Comparison of ENCODE assay signal across 7 mouse cellular contexts in the genomic region with DNA sequence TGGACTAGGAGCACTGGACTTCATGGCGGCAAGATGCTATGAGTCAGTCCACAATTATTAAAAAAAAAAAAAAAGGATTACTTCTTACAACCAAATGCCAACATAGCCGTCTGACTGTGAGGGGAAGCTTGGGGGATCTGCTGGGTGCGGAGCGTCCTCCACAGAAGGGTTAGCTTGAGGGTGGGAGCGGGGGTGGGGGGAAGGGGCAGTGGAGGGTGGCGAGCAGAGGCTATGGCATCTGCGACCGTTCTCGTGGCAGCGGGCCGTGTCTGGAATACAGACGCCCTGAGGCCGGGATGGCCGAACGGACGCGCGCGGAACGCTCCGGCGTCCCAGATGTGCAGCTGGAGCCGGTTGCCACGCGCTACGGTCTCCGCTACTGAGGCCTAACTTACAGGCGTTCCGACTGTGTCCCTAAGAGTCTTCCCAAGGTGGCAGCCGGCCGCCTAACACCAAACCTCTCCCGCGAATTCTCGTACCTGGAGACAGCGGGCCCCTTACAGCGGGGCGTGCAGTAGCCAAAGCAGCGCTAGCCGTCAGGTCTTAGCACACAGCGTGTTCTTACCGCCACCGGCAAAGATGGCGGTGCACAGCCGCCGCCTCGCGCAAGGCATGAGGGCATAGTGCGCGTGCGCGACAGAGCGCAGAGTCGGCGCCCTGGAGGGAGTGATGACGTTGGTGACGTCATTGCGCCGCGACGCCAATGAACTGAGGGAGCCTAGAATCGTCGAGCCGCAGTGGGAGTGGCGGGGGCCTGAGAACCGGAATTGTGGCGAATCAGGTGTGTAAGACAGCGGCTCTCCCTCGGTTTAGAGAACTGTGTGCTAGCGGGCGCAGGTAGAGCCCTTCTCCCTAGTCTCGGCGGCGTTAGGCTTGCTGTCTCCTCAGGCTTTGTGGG. TPM values are rescaled to one million over a fixed set of nuclear protein-coding genes. Genes with fewer than 3 reads are reported as not detected.
DNase-seq lines count a peak whose midpoint lies in the region; ATAC-seq lines count a peak whose summit lies in the region.

A gene (minus strand): TSS at position 677 of the 898 bp plus-strand sequence.
A gene (plus strand): TSS at position 757 of the 898 bp plus-strand sequence.

- peak within 1 kb of the TSS; percentile 73 for H3K4me2 ChIP-seq in embryonic facial prominence, embryonic 12.5 days (replicated peaks)
- peak within 1 kb of the TSS; percentile 67 for H3K4me2 ChIP-seq in limb, embryonic 11.5 days (ENCODE audit: low read depth, severe bottlenecking)
- peak within 1 kb of the TSS; percentile 78 for H3K4me2 ChIP-seq in midbrain, embryonic 14.5 days (ENCODE audit: low read length)

- peaks cover 5% of the 10 kb centered on the region; the same call in 1 of the 2 replicates for H3K4me1 ChIP-seq in embryonic facial prominence, embryonic 12.5 days
- no peaks in the 10 kb centered on the region for H3K4me1 ChIP-seq in limb, embryonic 11.5 days (ENCODE audit: control insufficient read depth, insufficient read depth, low read length)
- H3K4me1 ChIP-seq in midbrain, embryonic 14.5 days (ENCODE audit: control insufficient read depth, insufficient read depth, low read length), result peaks cover 3% of the 10 kb centered on the region; the same call in 1 of the 2 replicates

- H3K4me3 ChIP-seq in embryonic facial prominence, embryonic 12.5 days, result peak within 1 kb of the TSS; percentile 97
- peak within 1 kb of the TSS; percentile 89 for H3K4me3 ChIP-seq in limb, embryonic 11.5 days (ENCODE audit: low read depth, low read length)
- peak within 1 kb of the TSS; percentile 85 for H3K4me3 ChIP-seq in midbrain, embryonic 14.5 days (replicated peaks; ENCODE audit: low read depth, low read length)

- H3K27ac ChIP-seq in embryonic facial prominence, embryonic 12.5 days, result peak within 1 kb of the TSS; percentile 80
- H3K27ac ChIP-seq in limb, embryonic 11.5 days (replicated peaks; ENCODE audit: low read depth, low read length), result peak within 1 kb of the TSS; percentile 64; the same call in 1 of the 2 replicates
- H3K27ac ChIP-seq in midbrain, embryonic 14.5 days (replicated peaks; ENCODE audit: low read depth, low read length), result peak within 1 kb of the TSS; percentile 90

- H3K36me3 ChIP-seq in embryonic facial prominence, embryonic 12.5 days, result peaks cover 15% of the 10 kb centered on the region
- H3K36me3 ChIP-seq in limb, embryonic 11.5 days (ENCODE audit: control insufficient read depth, insufficient read depth, low read length), result peaks cover 2% of the 10 kb centered on the region; the same call in 1 of the 2 replicates
- H3K36me3 ChIP-seq in midbrain, embryonic 14.5 days (ENCODE audit: control insufficient read depth, insufficient read depth, low read length), result peaks cover 27% of the 10 kb centered on the region

- H3K27me3 ChIP-seq in embryonic facial prominence, embryonic 12.5 days, result no peaks in the 10 kb centered on the region
- no peaks in the 10 kb centered on the region for H3K27me3 ChIP-seq in limb, embryonic 11.5 days (ENCODE audit: control insufficient read depth, insufficient read depth, low read length)
- H3K27me3 ChIP-seq in midbrain, embryonic 14.5 days (ENCODE audit: control insufficient read depth, insufficient read depth, low read length), result no peaks in the 10 kb centered on the region

- DNase-seq in adrenal gland, postnatal 25 days, result peak; percentile 99
- DNase-seq in heart, adult 11 months, result peak; percentile 100
- DNase-seq in kidney, adult 18-20 months, result peak; percentile 99
- peak; percentile 100 for DNase-seq in limb, embryonic 11.5 days (ENCODE audit: low spot score)
- DNase-seq in midbrain, embryonic 14.5 days, result peak; percentile 100
- DNase-seq in spleen, adult 18-20 months, result peak; percentile 96 to 98

- peak within 1 kb of the TSS; percentile 92 for H3K9ac ChIP-seq in embryonic facial prominence, embryonic 12.5 days
- H3K9ac ChIP-seq in limb, embryonic 11.5 days (ENCODE audit: low read length), result peak within 1 kb of the TSS; percentile 89
- peak within 1 kb of the TSS; percentile 80 for H3K9ac ChIP-seq in midbrain, embryonic 14.5 days (replicated peaks; ENCODE audit: low read length)

- H3K9me3 ChIP-seq in embryonic facial prominence, embryonic 12.5 days, result no peaks in the 10 kb centered on the region
- no peaks in the 10 kb centered on the region for H3K9me3 ChIP-seq in limb, embryonic 11.5 days (ENCODE audit: control insufficient read depth, low read length)
- H3K9me3 ChIP-seq in midbrain, embryonic 14.5 days (ENCODE audit: control insufficient read depth, low read length), result no peaks in the 10 kb centered on the region

- ATAC-seq in embryonic facial prominence, embryonic 12.5 days (ENCODE audit: insufficient number of reproducible peaks, insufficient read depth, low FRiP score, low TSS enrichment), result peak; percentile 96
- peak; percentile 98 for ATAC-seq in limb, embryonic 11.5 days (ENCODE audit: insufficient number of reproducible peaks, low FRiP score, low TSS enrichment, low read depth)
- peak; percentile 98 for ATAC-seq in midbrain, embryonic 14.5 days (ENCODE audit: low FRiP score, low TSS enrichment)

- under 1% methylated on average over 73 of the region's 73 CpGs for WGBS in embryonic facial prominence, embryonic 12.5 days
- WGBS in limb, embryonic 11.5 days, result under 1% methylated on average over 73 of the region's 73 CpGs
- under 1% methylated on average over 73 of the region's 73 CpGs for WGBS in midbrain, embryonic 14.5 days

RNA-seq across cellular contexts. Expression of the first gene that starts in this region (rescaled TPM):
- total RNA-seq in adrenal gland, postnatal 25 days (2021), result 80.1 and 93.7 TPM in 2 replicates
- polyA plus RNA-seq in embryonic facial prominence, embryonic 12.5 days (2016; fragmentation: Nextera tagmentation; extraction: Ambion mirVana), result 104 and 120 TPM in 2 replicates
- polyA plus RNA-seq in limb, embryonic 11.5 days (2014; fragmentation: Nextera tagmentation; extraction: Ambion mirVana), result 135 and 144 TPM in 2 replicates
- 57.6 and 86.1 TPM in 2 replicates for polyA plus RNA-seq in midbrain, embryonic 14.5 days (2014; fragmentation: Nextera tagmentation; extraction: Ambion mirVana)

RNA-seq across cellular contexts. Expression of the second gene that starts in this region (rescaled TPM):
- total RNA-seq in adrenal gland, postnatal 25 days (2021), result 9.8 and 12.7 TPM in 2 replicates
- 38.5 and 43.6 TPM in 2 replicates for polyA plus RNA-seq in embryonic facial prominence, embryonic 12.5 days (2016; fragmentation: Nextera tagmentation; extraction: Ambion mirVana)
- 43.1 and 44.0 TPM in 2 replicates for polyA plus RNA-seq in limb, embryonic 11.5 days (2014; fragmentation: Nextera tagmentation; extraction: Ambion mirVana)
- 40.1 and 42.6 TPM in 2 replicates for polyA plus RNA-seq in midbrain, embryonic 14.5 days (2014; fragmentation: Nextera tagmentation; extraction: Ambion mirVana)

Comparison
In these comparisons a context has a peak if more than half of its experiments do, and no peak if none do; other contexts are left out.
1. Peak in every context shown above with its lines: DNase-seq, ATAC-seq, H3K4me3 ChIP-seq and H3K27ac ChIP-seq.